Mouse (Mus musculus) brain, embryonic 14.5 days (tissue): ENCODE results near the gene Rab42.

Source experiments
- CTCF ChIP-seq: fragments of 200-500 bp; IDR thresholded peaks from 2 replicates; pipeline ENCODE4 v1.5.1; 2012; ENCODE audit warnings: inconsistent platforms, mild to moderate bottlenecking, moderate library complexity, borderline replicate concordance; ENCODE audit not compliant: insufficient read depth, insufficient read length; ENCODE audit errors: extremely low read depth
- POLR2A ChIP-seq: fragments of 200-500 bp; IDR thresholded peaks from 2 replicates; pipeline ENCODE4 v1.6.1; 2012; ENCODE audit warnings: mild to moderate bottlenecking, inconsistent platforms, borderline replicate concordance; ENCODE audit not compliant: poor library complexity, insufficient read depth, insufficient read length, severe bottlenecking; ENCODE audit errors: extremely low read depth

DNA sequence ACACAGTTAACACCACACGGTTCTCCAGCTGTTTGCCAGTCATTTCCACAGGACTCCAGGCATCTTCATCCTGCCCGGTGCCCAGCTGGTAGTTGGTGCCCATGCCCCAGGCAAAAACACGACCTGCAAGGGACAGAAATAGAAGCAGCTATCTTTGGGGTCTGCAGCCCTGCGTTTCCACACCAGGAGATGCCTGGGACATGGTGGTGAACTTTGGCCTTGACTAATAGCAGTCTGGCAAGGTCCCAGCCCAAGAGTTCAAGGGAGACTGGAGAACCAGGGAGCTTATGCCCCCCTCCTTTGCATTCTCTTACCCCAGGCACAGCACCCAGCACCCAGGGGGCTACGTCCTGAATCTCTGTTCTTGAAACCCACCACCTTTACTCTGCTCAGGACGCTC, 29.7 kb upstream of the Rab42 start:
- TF ChIP-seq POLR2A (no peak), CTCF (no peak)
